Mouse (Mus musculus): ENCODE data around the gene Tpx2.

DNA sequence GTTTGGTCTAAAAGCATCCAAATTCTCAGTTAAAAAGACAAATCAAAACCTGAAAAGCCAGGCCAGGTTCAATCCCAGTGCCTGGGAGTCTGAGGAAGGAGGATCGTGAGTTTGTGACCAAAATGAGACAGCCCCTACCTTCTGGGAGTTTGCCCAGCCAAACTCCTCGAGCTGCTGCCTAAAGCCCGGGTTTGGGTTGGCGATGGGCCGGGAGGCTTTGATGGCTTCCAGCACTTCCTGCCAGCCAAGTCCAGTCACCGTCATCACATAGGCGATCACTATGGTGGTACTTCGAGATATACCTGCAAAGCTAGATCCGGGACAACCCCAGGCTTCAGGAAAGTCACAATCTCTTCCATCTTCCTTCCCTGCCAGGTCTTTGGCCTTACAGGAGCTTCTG lies 96.2 kb downstream of the Tpx2 start:
- TF ChIP-seq CTCF (IDR thresholded peaks at IDR 0.05; ENCODE audit: low read depth, low read length) = no peak
- TF ChIP-seq POLR2A (IDR thresholded peaks at IDR 0.05; ENCODE audit: insufficient read depth, low read length) = no peak
